Mouse (Mus musculus): ENCODE measurements around the gene Ces1e.
"Not testable (repeated sequence)": the region's sequence is repeated elsewhere in the genome, so short reads cannot be mapped to it uniquely, and the experiment has no call there.

Ces1e gene

DNA sequence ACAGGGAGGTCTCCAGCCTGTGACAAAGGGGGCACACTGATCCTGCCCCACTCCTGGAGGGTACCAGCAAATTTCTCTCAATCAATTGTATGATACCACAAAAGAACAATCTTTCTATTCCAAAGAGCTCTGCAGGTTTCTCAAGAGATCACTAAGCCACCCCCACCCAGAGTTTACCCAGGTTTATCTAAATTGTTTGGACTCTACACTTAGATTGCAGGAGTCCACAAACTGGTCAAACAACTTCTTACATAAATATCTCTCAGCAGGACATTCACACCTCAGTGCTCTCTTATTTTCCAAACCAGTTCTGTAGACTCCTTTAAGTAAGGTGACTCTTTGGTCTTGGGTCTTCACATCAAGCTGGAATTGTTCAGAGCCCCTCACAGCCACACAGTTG, at the start of gene Ces1e:
Gene Ces1e (minus strand): TSS at position 174 of the 400 bp plus-strand sequence.
- no peak for DNase-seq

DNA sequence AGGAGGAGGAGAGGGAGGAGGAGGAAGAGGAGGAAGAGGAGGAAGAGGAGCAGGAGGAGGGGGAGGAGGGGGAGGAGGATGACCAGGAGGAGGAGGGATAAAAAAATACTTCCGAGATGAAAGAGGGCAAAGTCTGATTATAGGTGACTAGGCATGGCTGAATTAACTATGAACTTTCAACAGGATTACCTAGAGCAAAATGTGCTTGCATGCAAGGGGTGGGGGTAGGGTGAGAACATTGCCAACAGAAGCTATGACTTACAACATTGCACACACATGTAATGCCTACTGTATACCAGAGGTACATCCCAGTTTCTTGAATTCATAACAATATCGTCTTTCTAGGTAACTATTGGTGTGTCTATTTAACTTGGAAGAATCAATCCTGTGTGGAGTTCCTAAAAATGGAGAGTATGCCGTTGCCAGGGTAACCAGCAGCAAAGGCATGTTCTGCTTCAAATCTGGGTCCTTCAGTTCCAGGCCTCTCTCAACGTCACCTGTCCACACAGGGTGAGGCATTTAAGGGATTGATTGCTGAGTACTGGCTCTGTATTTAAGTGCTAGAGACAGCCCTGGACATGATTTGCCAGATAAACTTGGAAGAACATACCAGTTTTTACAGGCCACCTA, 48.9 kb upstream of the Ces1e start:
- no peak for DNase-seq

DNA sequence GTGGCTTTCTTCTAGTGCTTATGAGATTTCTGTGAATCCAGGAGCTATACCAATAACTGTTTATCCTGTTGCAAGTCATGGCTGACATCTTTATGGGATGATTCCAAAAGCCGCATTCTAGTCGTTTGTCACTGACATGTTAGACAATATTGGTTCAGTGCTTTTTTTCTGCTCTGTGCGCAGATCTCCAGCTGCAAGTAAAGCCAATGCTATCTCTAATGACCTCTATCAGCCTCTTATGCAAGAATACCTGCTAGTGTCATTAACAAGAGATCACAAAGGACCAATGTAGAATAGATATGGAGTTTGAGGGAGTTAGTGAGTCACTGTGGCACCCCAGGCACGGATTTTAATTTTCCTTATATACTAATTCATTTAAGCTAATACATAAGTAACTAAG, 45.2 kb upstream of the Ces1e start:
- no peak for DNase-seq

DNA sequence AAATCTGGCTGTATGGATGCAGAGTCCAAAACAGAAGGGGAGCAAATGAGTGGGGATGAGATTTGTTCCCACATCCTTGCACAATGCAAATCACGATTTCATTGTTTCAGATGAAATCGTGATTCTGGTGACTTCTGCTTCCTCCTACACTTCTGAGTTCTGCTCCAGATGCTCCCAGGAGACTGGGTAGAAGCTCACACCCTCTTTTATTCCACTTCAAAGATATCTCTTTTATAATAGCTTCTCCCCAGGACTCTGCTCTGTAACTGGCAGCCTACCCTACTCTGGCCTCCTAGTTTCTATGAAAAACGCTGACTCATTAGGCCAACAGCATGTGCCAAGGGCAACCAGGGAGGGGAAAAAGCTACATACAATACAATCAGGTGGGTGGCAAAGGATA, 43.9 kb upstream of the Ces1e start:
- no peak for DNase-seq

DNA sequence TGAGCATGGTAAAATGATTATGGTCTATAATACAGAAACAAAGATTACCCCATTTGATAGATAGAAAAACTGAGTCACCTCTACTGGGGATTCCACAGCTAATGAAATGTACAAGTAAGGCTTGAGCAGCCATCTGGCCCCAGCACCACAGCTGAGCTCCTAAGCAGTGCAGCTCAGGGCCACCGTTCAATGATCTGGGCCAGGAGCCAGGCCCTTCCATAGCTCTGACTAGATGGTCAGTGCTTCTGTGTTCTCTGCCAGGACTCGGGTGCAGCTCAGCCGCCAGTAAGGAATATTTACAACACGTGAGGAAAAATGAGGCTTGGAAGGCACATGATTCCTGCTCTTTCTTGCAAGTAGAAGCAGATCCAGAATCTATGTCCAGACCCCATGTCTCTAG, 43.3 kb upstream of the Ces1e start:
- no peak for DNase-seq

- no peak for DNase-seq
Observed at GRCm38 (mm10) chr8:93261436-93261835, 32.0 kb upstream of the Ces1e start.

DNA sequence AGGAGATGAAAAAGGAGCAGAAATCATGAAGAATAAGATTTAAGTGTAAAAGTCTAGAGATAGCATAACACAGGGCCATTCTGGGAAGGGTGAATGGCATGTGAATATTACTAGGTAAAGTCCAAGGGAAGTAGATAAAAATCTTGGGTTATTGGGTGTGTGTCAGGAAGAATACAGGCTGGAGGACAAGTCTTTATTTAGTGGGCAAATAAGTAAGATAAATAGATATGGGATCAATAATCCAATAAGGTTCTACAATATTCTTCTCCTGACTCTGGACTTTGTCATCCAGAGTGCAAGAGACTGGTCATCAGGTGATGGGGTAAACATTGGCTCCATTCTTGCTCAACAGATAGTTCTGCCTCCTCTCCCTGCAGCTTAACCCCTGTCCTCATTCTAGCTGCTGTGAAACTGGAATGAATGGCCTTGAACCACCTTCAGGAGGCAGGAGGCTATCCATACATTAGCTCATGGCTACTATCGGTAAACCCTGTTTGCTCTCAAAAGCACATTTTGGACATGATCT, 23.0 kb upstream of the Ces1e start:
- DNase-seq, result no peak

DNA sequence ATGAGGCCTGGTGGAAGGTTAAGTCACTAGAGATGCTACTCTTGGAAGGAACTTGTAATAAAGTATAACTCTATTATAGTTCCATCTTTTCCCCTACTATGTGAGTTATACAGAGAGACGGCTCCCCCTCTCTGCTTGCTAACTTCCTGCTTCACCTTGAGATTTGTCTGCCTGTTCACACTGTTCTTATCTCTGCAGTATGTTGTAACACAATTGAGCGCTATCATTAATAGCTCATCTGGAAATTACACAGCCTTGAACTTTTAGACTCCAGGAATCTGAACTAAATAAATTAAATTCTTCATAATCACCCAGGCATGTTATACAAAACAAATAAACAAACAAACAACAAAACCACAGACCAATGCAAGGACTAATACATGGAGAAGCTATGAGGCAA, 16.6 kb upstream of the Ces1e start:
- DNase-seq, result no peak

DNA sequence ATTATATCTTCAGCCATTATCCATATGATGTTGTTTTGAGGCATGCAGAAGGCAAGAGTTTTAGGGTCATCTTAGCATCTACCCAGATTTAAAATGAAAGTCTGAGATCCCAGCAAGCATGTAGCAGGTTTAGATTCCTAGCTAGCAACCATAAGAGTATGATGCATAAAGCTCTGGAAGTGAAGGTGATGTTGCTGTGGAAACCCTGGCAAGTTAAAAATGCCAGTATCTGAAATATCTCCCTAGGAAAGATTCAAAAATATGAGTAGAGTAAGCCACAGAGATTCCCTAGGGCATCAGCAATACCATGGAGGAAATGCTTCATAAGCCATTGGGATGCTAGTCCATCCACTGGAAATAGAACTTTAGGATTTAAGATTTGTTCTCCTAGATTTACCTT, 10.5 kb upstream of the Ces1e start:
- no peak for DNase-seq

DNA sequence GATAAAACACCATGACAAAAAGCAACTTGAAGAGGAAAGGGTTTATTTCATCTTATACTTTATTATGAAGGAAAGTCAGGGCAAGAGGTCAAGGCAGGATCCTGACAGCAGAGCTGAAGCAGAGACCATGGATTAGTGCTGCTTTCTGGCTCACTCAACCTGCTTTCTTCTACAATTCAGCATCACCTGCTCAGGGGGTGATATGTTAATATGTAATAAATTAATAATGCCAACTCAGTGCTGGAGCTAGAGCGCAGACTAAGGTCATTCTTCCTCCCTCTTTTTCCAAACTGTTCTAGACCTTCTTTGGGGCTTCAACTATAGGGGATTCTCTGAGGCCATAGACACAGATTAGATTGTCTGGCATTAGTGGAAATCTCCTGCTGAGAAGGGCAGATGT, 6.3 kb upstream of the Ces1e start:
- no peak for DNase-seq

- DNase-seq, result no peak
Observed at GRCm38 (mm10) chr8:93234706-93235105, 5.3 kb upstream of the Ces1e start.

- DNase-seq, result no peak
Observed at GRCm38 (mm10) chr8:93234068-93234467, 4.6 kb upstream of the Ces1e start.

DNA sequence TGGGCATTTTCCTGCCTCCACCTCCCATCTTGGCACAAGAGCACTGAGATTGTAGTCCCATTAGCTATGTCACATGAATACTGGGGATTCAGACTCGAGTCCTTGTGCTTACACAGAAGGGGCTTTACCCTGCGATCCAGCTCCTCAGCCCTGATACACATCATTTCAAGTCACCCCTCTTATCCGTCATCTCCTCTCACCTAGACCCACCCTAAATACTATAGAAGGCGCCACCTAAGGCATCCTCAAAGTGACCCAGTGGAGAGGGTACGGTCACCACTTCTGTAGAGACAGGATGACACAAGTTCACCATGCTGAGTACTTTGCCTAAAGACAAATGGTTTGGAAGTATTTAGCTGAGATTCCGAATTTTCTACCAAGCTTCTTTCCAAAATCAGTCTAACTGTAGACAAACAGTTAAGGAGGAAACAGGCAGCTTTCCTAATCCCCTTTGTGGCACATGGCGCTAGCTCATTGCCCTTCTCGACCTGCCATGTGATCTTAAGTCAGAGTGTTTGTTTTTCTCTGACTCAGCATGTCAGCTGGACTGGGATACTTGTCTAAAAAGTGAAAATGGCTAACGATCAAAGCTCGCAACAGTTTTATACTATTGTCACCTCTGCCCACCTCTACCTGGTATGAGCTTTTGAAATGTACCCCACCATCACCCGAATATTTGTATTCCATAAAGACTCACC, 597 bp downstream of the Ces1e start:
- DNase-seq, result peak; percentile 12 to 49

DNA sequence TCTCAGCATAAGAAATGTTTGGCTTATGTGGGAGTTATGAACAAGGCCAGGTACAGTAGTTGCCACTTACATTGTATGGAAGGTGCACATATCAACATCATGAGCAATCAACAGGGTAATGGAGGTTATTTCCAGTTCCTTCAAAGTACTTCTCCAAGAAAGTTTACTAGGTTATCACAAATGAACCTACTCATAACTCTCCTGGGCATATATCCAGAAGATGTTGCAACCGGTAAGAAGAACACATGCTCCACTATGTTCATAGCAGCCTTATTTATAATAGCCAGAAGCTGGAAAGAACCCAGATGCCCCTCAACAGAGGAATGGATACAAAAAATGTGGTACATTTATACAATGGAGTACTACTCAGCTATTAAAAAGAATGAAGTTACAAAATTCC, 2.9 kb downstream of the Ces1e start:
- not testable (repeated sequence) for DNase-seq

- no peak for DNase-seq
Observed at GRCm38 (mm10) chr8:93221896-93222295, 7.5 kb downstream of the Ces1e start.

DNA sequence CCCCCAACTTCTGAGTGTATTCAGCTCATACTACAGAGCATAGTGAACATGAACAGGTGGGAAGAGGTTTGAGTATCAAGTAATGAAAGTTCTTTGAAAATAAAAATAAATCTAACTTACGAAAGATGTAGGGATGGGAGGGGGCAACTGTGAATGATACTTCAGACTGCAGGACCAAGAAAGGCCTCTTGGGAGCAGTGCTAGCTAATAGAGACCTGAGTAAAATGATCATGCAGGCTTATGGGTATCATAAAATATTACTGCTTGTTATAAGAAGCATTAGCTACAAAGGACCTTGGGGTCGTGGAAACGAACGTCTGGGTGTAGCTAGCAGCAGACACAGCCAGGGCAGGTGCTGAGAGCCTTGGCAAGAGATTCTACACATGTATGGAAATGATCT, 11.6 kb downstream of the Ces1e start:
- DNase-seq, result no peak

GRCm38 (mm10) chr8:93217375-93217774, 12.0 kb downstream of the Ces1e start:
- DNase-seq, result no peak

DNA sequence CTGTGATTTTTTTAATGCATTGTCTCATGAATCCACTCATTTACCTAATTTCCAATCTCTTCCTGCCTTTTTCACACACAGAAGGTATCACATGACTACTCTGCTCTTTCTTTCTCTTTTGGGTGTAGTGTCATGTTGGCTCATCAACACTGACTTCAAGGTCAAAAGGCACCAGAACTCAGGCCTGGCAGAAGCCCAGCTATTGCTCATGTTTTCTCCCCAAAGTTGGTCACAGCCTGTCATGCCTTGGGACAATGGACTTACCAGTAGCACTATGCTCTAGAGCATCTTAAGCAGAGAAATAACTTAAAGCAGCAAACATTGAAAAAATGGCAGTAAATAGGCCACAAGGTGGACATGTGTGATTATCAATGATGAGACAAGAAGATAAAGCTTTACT, 18.3 kb downstream of the Ces1e start:
- no peak for DNase-seq

GRCm38 (mm10) chr8:93199146-93199545, 30.3 kb downstream of the Ces1e start:
- not testable (repeated sequence) for DNase-seq

GRCm38 (mm10) chr8:93197685-93198525, 31.5 kb downstream of the Ces1e start, which contains the start of gene Ces1d:
TSS of gene Ces1d (minus strand) at chr8:93197838.
- peak; percentile 69 to 84 for DNase-seq

GRCm38 (mm10) chr8:93196436-93196835, 33.0 kb downstream of the Ces1e start:
- DNase-seq, result no peak

GRCm38 (mm10) chr8:93180581-93181129, 48.8 kb downstream of the Ces1e start:
- peak; percentile 30 to 73 for DNase-seq

GRCm38 (mm10) chr8:93176593-93176992, 52.8 kb downstream of the Ces1e start:
- DNase-seq, result no peak

Data from lung, postnatal 4 days (tissue).